Mouse (Mus musculus) bone marrow, adult 2 months (tissue): ENCODE measurements at regions not wholly inside any gene's neighbourhood (a gene's known extent, or its start where the extent isn't known, plus 50 kb on each side); places are given as distances from the start of the nearest gene placed in this dataset.

Experiments used
- CTCF ChIP-seq: fragments of 200-500 bp; IDR thresholded peaks from 2 replicates; pipeline ENCODE4 v1.5.1; 2011; ENCODE audit warnings: low read length, control low read depth; ENCODE audit not compliant: control insufficient read depth, insufficient read depth
- POLR2A ChIP-seq: fragments of 200-500 bp; IDR thresholded peaks from 2 replicates; pipeline ENCODE4 v1.6.1; 2011; ENCODE audit warnings: low read depth, mild to moderate bottlenecking, control low read depth, low read length, borderline replicate concordance; ENCODE audit not compliant: control insufficient read depth

GRCm38 (mm10) chr13:116708846-116709245, 316.5 kb downstream of the Parp8 start:
- no peak for TF ChIP-seq POLR2A
- no peak for TF ChIP-seq CTCF
